Mouse (Mus musculus) megakaryocyte-erythroid progenitor cell, adult 5-6 weeks (primary cell): ENCODE results near the gene Ndufv2. TPM values are rescaled to one million over a fixed set of nuclear protein-coding genes. Genes with fewer than 3 reads are reported as not detected.

Experiments
- total RNA-seq, 2 experiments: library from RNA; stranded (forward) in 1 of 2; stranded (reverse) in 1 of 2; fragments of 200-1000, 215-1000 nt in 1 of 2; fragments of >200 nt in 1 of 2; fragmentation: Nextera tagmentation in 1 of 2; gene quantifications; 2 replicates each; pipeline ENCODE4 v1.2.3; 2014 to 2017

Gene Ndufv2
- total RNA-seq, 2 experiments from 2014 or later = 223 to 343 TPM

Other genes starting within 250 kb of the Ndufv2 start
- gene Ralbp1, start 215.8 kb downstream of the Ndufv2 start, total RNA-seq (2014; fragmentation: Nextera tagmentation) = 37.8 and 38.0 TPM in 2 replicates
- 85.0 and 96.0 TPM in 2 replicates for gene Ralbp1, start 215.8 kb downstream of the Ndufv2 start, total RNA-seq (2017)
- 22.5 and 24.9 TPM in 2 replicates for gene Twsg1, start 150.3 kb downstream of the Ndufv2 start, total RNA-seq (2014; fragmentation: Nextera tagmentation)
- gene Twsg1, start 150.3 kb downstream of the Ndufv2 start, total RNA-seq (2017) = 12.8 and 19.8 TPM in 2 replicates
- gene Ankrd12, start 24.5 kb downstream of the Ndufv2 start, total RNA-seq (2014; fragmentation: Nextera tagmentation) = 43.9 and 48.4 TPM in 2 replicates
- 52.0 and 55.1 TPM in 2 replicates for gene Ankrd12, start 24.5 kb downstream of the Ndufv2 start, total RNA-seq (2017)
- gene Washc1, start 10.0 kb upstream of the Ndufv2 start, total RNA-seq (2014; fragmentation: Nextera tagmentation) = 30.8 and 34.5 TPM in 2 replicates
- gene Washc1, start 10.0 kb upstream of the Ndufv2 start, total RNA-seq (2017) = 22.0 and 29.7 TPM in 2 replicates
- 37.1 and 38.5 TPM in 2 replicates for gene Ddx11, start 22.0 kb upstream of the Ndufv2 start, total RNA-seq (2014; fragmentation: Nextera tagmentation)
- 19.5 and 23.4 TPM in 2 replicates for gene Ddx11, start 22.0 kb upstream of the Ndufv2 start, total RNA-seq (2017)